ENCODE assay signal across 8 mouse cellular contexts in the genomic region with DNA sequence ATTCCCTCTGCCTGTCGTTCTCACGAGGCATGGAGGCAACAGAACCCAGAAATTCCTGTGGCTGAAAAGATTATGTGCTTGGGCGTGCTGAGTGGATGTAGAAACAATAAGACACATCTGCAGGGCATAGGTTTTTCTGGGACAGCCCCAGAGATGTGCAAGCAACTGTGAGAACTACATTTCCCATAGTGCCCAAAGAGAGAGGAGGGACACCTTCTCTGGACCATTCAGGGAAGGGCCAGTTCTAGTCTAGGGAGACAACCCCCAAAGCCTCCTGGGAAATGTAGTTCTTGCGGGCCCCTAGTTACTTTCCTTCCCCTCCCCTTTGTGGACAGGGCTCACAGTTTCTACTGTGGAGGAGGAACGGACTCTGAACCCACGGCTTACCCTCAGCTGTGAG. TPM values are rescaled to one million over a fixed set of nuclear protein-coding genes. Genes with fewer than 3 reads are reported as not detected.
A peak's percentile ranks its signal among the peaks of the same experiment; 100 is the strongest.
DNase-seq lines count a peak whose midpoint lies in the region; ATAC-seq and TF ChIP-seq lines count a peak whose summit lies in the region.

No protein-coding gene starts in this region.

- TF ChIP-seq CTCF in G1E (IDR thresholded peaks at IDR 0.05; ENCODE audit: low read depth, low read length) = no peak

- peaks cover 23% of the 10 kb centered on the region for H3K36me3 ChIP-seq in G1E (replicated peaks)
- H3K36me3 ChIP-seq in embryonic facial prominence, embryonic 14.5 days (ENCODE audit: control insufficient read depth, insufficient read depth, low read length) = no peaks in the 10 kb centered on the region
- H3K36me3 ChIP-seq in midbrain, embryonic 13.5 days = no peaks in the 10 kb centered on the region

- 32% methylated on average over 6 of the region's 6 CpGs for WGBS in embryonic facial prominence, embryonic 14.5 days
- 49% methylated on average over 6 of the region's 6 CpGs for WGBS in midbrain, embryonic 13.5 days

- peak; percentile 64 to 81 for DNase-seq in adrenal gland, adult (ENCODE audit: inconsistent age in 2 of 2, low spot score in 1 of 2)
- no peak for DNase-seq in adrenal gland, adult 18-20 months (ENCODE audit: low spot score in 2 of 2)
- peak; percentile 52 for DNase-seq in G1E (ENCODE audit: low spot score)
- peak; percentile 91 for DNase-seq in embryonic facial prominence, embryonic 14.5 days (ENCODE audit: low spot score)
- peak; percentile 72 to 75 for DNase-seq in heart, postnatal 10 days
- peak; percentile 61 to 66 for DNase-seq in kidney, postnatal 4 days
- peak; percentile 66 to 82 for DNase-seq in thymus, adult 18-20 months

- no peak overlapping the region for H3K27ac ChIP-seq in embryonic facial prominence, embryonic 14.5 days (replicated peaks; ENCODE audit: low read depth, low read length)
- no peak overlapping the region for H3K27ac ChIP-seq in midbrain, embryonic 13.5 days

- H3K4me2 ChIP-seq in embryonic facial prominence, embryonic 14.5 days (ENCODE audit: low read depth, low read length) = no peak overlapping the region
- H3K4me2 ChIP-seq in midbrain, embryonic 13.5 days (replicated peaks) = no peak overlapping the region

- H3K9me3 ChIP-seq in G1E (replicated peaks) = no peaks in the 10 kb centered on the region
- no peaks in the 10 kb centered on the region for H3K9me3 ChIP-seq in embryonic facial prominence, embryonic 14.5 days (ENCODE audit: control insufficient read depth, low read length)
- H3K9me3 ChIP-seq in midbrain, embryonic 13.5 days = no peaks in the 10 kb centered on the region

- H3K4me3 ChIP-seq in G1E (ENCODE audit: low read depth, low read length) = no peak overlapping the region
- H3K4me3 ChIP-seq in embryonic facial prominence, embryonic 14.5 days (ENCODE audit: low read depth, low read length) = no peak overlapping the region
- H3K4me3 ChIP-seq in midbrain, embryonic 13.5 days (replicated peaks) = no peak overlapping the region

- H3K9ac ChIP-seq in embryonic facial prominence, embryonic 14.5 days (ENCODE audit: low read depth, low read length) = no peak overlapping the region
- H3K9ac ChIP-seq in midbrain, embryonic 13.5 days (replicated peaks) = no peak overlapping the region

- H3K4me1 ChIP-seq in G1E (ENCODE audit: insufficient read depth, low read depth, low read length) = peaks cover 11% of the 10 kb centered on the region
- H3K4me1 ChIP-seq in embryonic facial prominence, embryonic 14.5 days (ENCODE audit: control insufficient read depth, insufficient read depth, low read length) = peaks cover 13% of the 10 kb centered on the region
- peaks cover 23% of the 10 kb centered on the region for H3K4me1 ChIP-seq in midbrain, embryonic 13.5 days (replicated peaks)

- peaks cover 8% of the 10 kb centered on the region; the same call in 1 of the 2 replicates for H3K27me3 ChIP-seq in G1E (ENCODE audit: insufficient read depth, low read length)
- H3K27me3 ChIP-seq in embryonic facial prominence, embryonic 14.5 days (replicated peaks; ENCODE audit: control insufficient read depth, insufficient read depth, low read length) = peaks cover 36% of the 10 kb centered on the region
- H3K27me3 ChIP-seq in midbrain, embryonic 13.5 days = peaks cover 40% of the 10 kb centered on the region

- no peak for ATAC-seq in G1E (ENCODE audit: extremely low read depth, insufficient number of reproducible peaks, low FRiP score, poor library complexity, severe bottlenecking)
- ATAC-seq in embryonic facial prominence, embryonic 14.5 days (ENCODE audit: low read depth) = peak; percentile 71
- ATAC-seq in midbrain, embryonic 13.5 days = peak; percentile 85

- intact Hi-C loops in heart, postnatal 10 days (cut with DNase I) = no loop called here

RNA-seq across cellular contexts. Expression of a gene that starts 2.5 kb away (rescaled TPM):
- 1 to 10 TPM; 3.8 to 5.2 TPM for total RNA-seq in adrenal gland, adult 18-20 months (2021)
- 2.3 and 8.0 TPM in 2 replicates for total RNA-seq in G1E (2014; fragmentation: Nextera tagmentation)
- total RNA-seq in G1E (2017) = 1.1 and 1.4 TPM in 2 replicates
- 4.9 and 6.0 TPM in 2 replicates for polyA plus RNA-seq in G1E (2012)
- 0.43 and 0.60 TPM in 2 replicates for polyA plus RNA-seq in embryonic facial prominence, embryonic 14.5 days (2014; fragmentation: Nextera tagmentation; extraction: Ambion mirVana)
- under 1 TPM; 0.22 to 0.48 TPM for total RNA-seq in heart, postnatal 10 days (2021)
- not detected in 2 replicates for polyA plus RNA-seq in midbrain, embryonic 13.5 days (2015; fragmentation: Nextera tagmentation; extraction: Ambion mirVana)

RNA-seq across cellular contexts. Expression of a gene that starts 20.6 kb away (rescaled TPM):
- under 1 TPM; 0.32 to 0.46 TPM for total RNA-seq in adrenal gland, adult 18-20 months (2021)
- not detected in 2 replicates for total RNA-seq in G1E (2014; fragmentation: Nextera tagmentation)
- 0.05 TPM in 1 of 2 replicates, not detected in the other for total RNA-seq in G1E (2017)
- polyA plus RNA-seq in G1E (2012) = not detected in 2 replicates
- 4.3 and 4.6 TPM in 2 replicates for polyA plus RNA-seq in embryonic facial prominence, embryonic 14.5 days (2014; fragmentation: Nextera tagmentation; extraction: Ambion mirVana)
- under 1 TPM; 0.32 to 0.45 TPM for total RNA-seq in heart, postnatal 10 days (2021)
- 6.4 and 6.6 TPM in 2 replicates for polyA plus RNA-seq in midbrain, embryonic 13.5 days (2015; fragmentation: Nextera tagmentation; extraction: Ambion mirVana)

RNA-seq across cellular contexts. Expression of a gene that starts 20.7 kb away (rescaled TPM):
- total RNA-seq in adrenal gland, adult 18-20 months (2021) = 10 to 100 TPM; 28.9 to 40.3 TPM
- total RNA-seq in G1E (2014; fragmentation: Nextera tagmentation) (9.1 and 12.0 TPM in 2 replicates), G1E (2017) (4.8 and 8.6 TPM in 2 replicates)
- polyA plus RNA-seq in G1E (2012) = 11.0 and 12.0 TPM in 2 replicates
- 25.5 and 25.6 TPM in 2 replicates for polyA plus RNA-seq in embryonic facial prominence, embryonic 14.5 days (2014; fragmentation: Nextera tagmentation; extraction: Ambion mirVana)
- 10 to 100 TPM; 20.5 to 25.0 TPM for total RNA-seq in heart, postnatal 10 days (2021)
- 13.8 and 14.7 TPM in 2 replicates for polyA plus RNA-seq in midbrain, embryonic 13.5 days (2015; fragmentation: Nextera tagmentation; extraction: Ambion mirVana)

RNA-seq across cellular contexts. Expression of a gene that starts 28.3 kb away (rescaled TPM):
- total RNA-seq in adrenal gland, adult 18-20 months (2021) = under 1 TPM in 1 of 2 experiments, not detected in 1; 0.50 TPM
- total RNA-seq in G1E (2014; fragmentation: Nextera tagmentation) (not detected in 2 replicates), G1E (2017) (0.23 TPM in 1 of 2 replicates, not detected in the other)
- polyA plus RNA-seq in G1E (2012) = not detected in 2 replicates
- polyA plus RNA-seq in embryonic facial prominence, embryonic 14.5 days (2014; fragmentation: Nextera tagmentation; extraction: Ambion mirVana) = 24.7 TPM in 2 replicates
- total RNA-seq in heart, postnatal 10 days (2021) = not detected
- not detected in 2 replicates for polyA plus RNA-seq in midbrain, embryonic 13.5 days (2015; fragmentation: Nextera tagmentation; extraction: Ambion mirVana)

Comparison
In these comparisons a context has a peak if more than half of its experiments do, and no peak if none do; other contexts are left out.
1. DNase-seq: peak in adrenal gland, adult (2 of 2), G1E (single experiment), embryonic facial prominence, embryonic 14.5 days (single experiment), heart, postnatal 10 days (2 of 2), kidney, postnatal 4 days (2 of 2) and thymus, adult 18-20 months (2 of 2); none in adrenal gland, adult 18-20 months (0 of 2).